Mouse (Mus musculus): ENCODE measurements around the gene Amdhd1. TPM values are rescaled to one million over a fixed set of nuclear protein-coding genes. Genes with fewer than 3 reads are reported as not detected.

The Amdhd1 gene
- polyA plus RNA-seq (2016; fragmentation: Nextera tagmentation; extraction: Ambion mirVana): 0.22 and 0.25 TPM in 2 replicates

GRCm38 (mm10) chr10:93539775-93540430 is at the start of gene Amdhd1:
TSS of gene Amdhd1 (minus strand) at chr10:93540033.
- peak within 1 kb of the TSS; percentile 74 for H3K27ac ChIP-seq (replicated peaks)
- no peaks in the 10 kb centered on the region for H3K9me3 ChIP-seq (replicated peaks)
- H3K4me1 ChIP-seq: peaks cover 35% of the 10 kb centered on the region
- DNase-seq (ENCODE audit: low spot score): peak; percentile 89
- peak within 1 kb of the TSS; percentile 53 for H3K4me3 ChIP-seq
- H3K27me3 ChIP-seq (ENCODE audit: low read depth, poor library complexity, severe bottlenecking): peaks cover 48% of the 10 kb centered on the region
- 4% methylated on average over 35 of the region's 35 CpGs for WGBS
- H3K36me3 ChIP-seq: no peaks in the 10 kb centered on the region

GRCm38 (mm10) chr10:93589281-93589848 is 49.5 kb upstream of the Amdhd1 start, which contains the start of gene Snrpf:
TSS of gene Snrpf (minus strand) at chr10:93589706.
- under 1% methylated on average over 63 of the region's 63 CpGs for WGBS
- peak within 1 kb of the TSS; percentile 90 for H3K4me3 ChIP-seq
- H3K9me3 ChIP-seq (replicated peaks): no peaks in the 10 kb centered on the region
- H3K36me3 ChIP-seq: peaks cover 34% of the 10 kb centered on the region
- H3K27me3 ChIP-seq (ENCODE audit: low read depth, poor library complexity, severe bottlenecking): no peaks in the 10 kb centered on the region
- H3K27ac ChIP-seq (replicated peaks): peak within 1 kb of the TSS; percentile 98
- H3K4me1 ChIP-seq: peaks cover 19% of the 10 kb centered on the region
- DNase-seq (ENCODE audit: low spot score): peak; percentile 94

GRCm38 (mm10) chr10:93588796-93589195 is 49.0 kb upstream of the Amdhd1 start:
- Histone ChIP-seq H3K9me3 (replicated peaks) (no peaks in the 10 kb centered on the region), H3K4me1 (peaks cover 18% of the 10 kb centered on the region), H3K4me3 (peak overlapping the region; percentile 90), H3K36me3 (peaks cover 39% of the 10 kb centered on the region), H3K27ac (replicated peaks) (peak overlapping the region; percentile 98), H3K27me3 (ENCODE audit: low read depth, poor library complexity, severe bottlenecking) (no peaks in the 10 kb centered on the region)
- no peak for DNase-seq (ENCODE audit: low spot score)
- 3% methylated on average over 11 of the region's 11 CpGs for WGBS

- Histone ChIP-seq H3K4me3 (no peak overlapping the region), H3K4me1 (no peaks in the 10 kb centered on the region), H3K27ac (replicated peaks) (no peak overlapping the region), H3K36me3 (peaks cover 20% of the 10 kb centered on the region), H3K27me3 (ENCODE audit: low read depth, poor library complexity, severe bottlenecking) (no peaks in the 10 kb centered on the region), H3K9me3 (replicated peaks) (no peaks in the 10 kb centered on the region)
- DNase-seq (ENCODE audit: low spot score): peak; percentile 60
- 68% methylated on average over 13 of the region's 13 CpGs for WGBS
These were observed 37.5 kb upstream of the Amdhd1 start for GRCm38 (mm10) chr10:93577271-93577886.

GRCm38 (mm10) chr10:93575960-93576359 is 36.1 kb upstream of the Amdhd1 start:
- H3K9me3 ChIP-seq (replicated peaks): no peaks in the 10 kb centered on the region
- WGBS: 94% methylated on average over 8 of the region's 8 CpGs

GRCm38 (mm10) chr10:93574966-93575365 is 35.1 kb upstream of the Amdhd1 start:
- Histone ChIP-seq H3K27me3 (ENCODE audit: low read depth, poor library complexity, severe bottlenecking) (no peaks in the 10 kb centered on the region), H3K27ac (replicated peaks) (no peak overlapping the region), H3K4me3 (no peak overlapping the region), H3K36me3 (peaks cover 4% of the 10 kb centered on the region), H3K9me3 (replicated peaks) (no peaks in the 10 kb centered on the region), H3K4me1 (no peaks in the 10 kb centered on the region)
- WGBS: 71% methylated on average over 4 of the region's 4 CpGs
- DNase-seq (ENCODE audit: low spot score): no peak

More at GRCm38 (mm10) chr10:93575960-93576359, 36.1 kb upstream of the Amdhd1 start:
- no peaks in the 10 kb centered on the region for H3K27me3 ChIP-seq (ENCODE audit: low read depth, poor library complexity, severe bottlenecking)
- H3K36me3 ChIP-seq: peaks cover 6% of the 10 kb centered on the region
- H3K27ac ChIP-seq (replicated peaks): no peak overlapping the region
- no peaks in the 10 kb centered on the region for H3K4me1 ChIP-seq
- DNase-seq (ENCODE audit: low spot score): no peak
- H3K4me3 ChIP-seq: no peak overlapping the region

GRCm38 (mm10) chr10:93572209-93572608 is 32.4 kb upstream of the Amdhd1 start:
- no peaks in the 10 kb centered on the region for H3K27me3 ChIP-seq (ENCODE audit: low read depth, poor library complexity, severe bottlenecking)
- DNase-seq (ENCODE audit: low spot score): no peak
- no peaks in the 10 kb centered on the region for H3K4me1 ChIP-seq
- no peak overlapping the region for H3K4me3 ChIP-seq
- 61% methylated on average over 2 of the region's 2 CpGs for WGBS
- no peaks in the 10 kb centered on the region for H3K36me3 ChIP-seq
- no peaks in the 10 kb centered on the region for H3K9me3 ChIP-seq (replicated peaks)
- H3K27ac ChIP-seq (replicated peaks): no peak overlapping the region

- H3K36me3 ChIP-seq: no peaks in the 10 kb centered on the region
- 83% methylated on average over 6 of the region's 6 CpGs for WGBS
These were observed 28.8 kb upstream of the Amdhd1 start for GRCm38 (mm10) chr10:93568671-93569070.

GRCm38 (mm10) chr10:93567841-93568566 is 28.2 kb upstream of the Amdhd1 start:
- no peaks in the 10 kb centered on the region for H3K9me3 ChIP-seq (replicated peaks)
- DNase-seq (ENCODE audit: low spot score): no peak
- no peak overlapping the region for H3K4me3 ChIP-seq
- no peak overlapping the region for H3K27ac ChIP-seq (replicated peaks)
- no peaks in the 10 kb centered on the region for H3K4me1 ChIP-seq
- no peaks in the 10 kb centered on the region for H3K36me3 ChIP-seq
- H3K27me3 ChIP-seq (ENCODE audit: low read depth, poor library complexity, severe bottlenecking): no peaks in the 10 kb centered on the region
- 87% methylated on average over 11 of the region's 11 CpGs for WGBS

More at GRCm38 (mm10) chr10:93568671-93569070, 28.8 kb upstream of the Amdhd1 start:
- H3K4me3 ChIP-seq: no peak overlapping the region
- no peaks in the 10 kb centered on the region for H3K4me1 ChIP-seq
- no peak overlapping the region for H3K27ac ChIP-seq (replicated peaks)
- H3K27me3 ChIP-seq (ENCODE audit: low read depth, poor library complexity, severe bottlenecking): no peaks in the 10 kb centered on the region
- H3K9me3 ChIP-seq (replicated peaks): no peaks in the 10 kb centered on the region
- DNase-seq (ENCODE audit: low spot score): no peak

GRCm38 (mm10) chr10:93567066-93567465 is 27.2 kb upstream of the Amdhd1 start:
- no peak overlapping the region for H3K4me3 ChIP-seq
- WGBS: 90% methylated on average over 10 of the region's 10 CpGs
- no peaks in the 10 kb centered on the region for H3K4me1 ChIP-seq
- H3K36me3 ChIP-seq: no peaks in the 10 kb centered on the region
- no peaks in the 10 kb centered on the region for H3K27me3 ChIP-seq (ENCODE audit: low read depth, poor library complexity, severe bottlenecking)
- no peak for DNase-seq (ENCODE audit: low spot score)
- no peaks in the 10 kb centered on the region for H3K9me3 ChIP-seq (replicated peaks)
- H3K27ac ChIP-seq (replicated peaks): no peak overlapping the region

GRCm38 (mm10) chr10:93564518-93565090 is 24.8 kb upstream of the Amdhd1 start:
- H3K4me1 ChIP-seq: no peaks in the 10 kb centered on the region
- H3K36me3 ChIP-seq: no peaks in the 10 kb centered on the region
- H3K27ac ChIP-seq (replicated peaks): no peak overlapping the region
- WGBS: 93% methylated on average over 14 of the region's 14 CpGs
- no peak overlapping the region for H3K4me3 ChIP-seq
- H3K9me3 ChIP-seq (replicated peaks): no peaks in the 10 kb centered on the region
- no peak for DNase-seq (ENCODE audit: low spot score)
- H3K27me3 ChIP-seq (ENCODE audit: low read depth, poor library complexity, severe bottlenecking): no peaks in the 10 kb centered on the region

GRCm38 (mm10) chr10:93559786-93560185 is 20.0 kb upstream of the Amdhd1 start:
- Histone ChIP-seq H3K4me1 (no peaks in the 10 kb centered on the region), H3K9me3 (replicated peaks) (no peaks in the 10 kb centered on the region), H3K27me3 (ENCODE audit: low read depth, poor library complexity, severe bottlenecking) (no peaks in the 10 kb centered on the region), H3K36me3 (no peaks in the 10 kb centered on the region), H3K27ac (replicated peaks) (no peak overlapping the region), H3K4me3 (no peak overlapping the region)
- no peak for DNase-seq (ENCODE audit: low spot score)
- WGBS: 51% methylated on average over 9 of the region's 9 CpGs

Measured in midbrain, embryonic 10.5 days (tissue).